Mouse (Mus musculus): ENCODE results near the gene Enox2. TPM values are rescaled to one million over a fixed set of nuclear protein-coding genes. Genes with fewer than 3 reads are reported as not detected.

Gene Enox2
- polyA plus RNA-seq (2015; fragmentation: Nextera tagmentation; extraction: Ambion mirVana) = 8.1 and 8.7 TPM in 2 replicates

DNA sequence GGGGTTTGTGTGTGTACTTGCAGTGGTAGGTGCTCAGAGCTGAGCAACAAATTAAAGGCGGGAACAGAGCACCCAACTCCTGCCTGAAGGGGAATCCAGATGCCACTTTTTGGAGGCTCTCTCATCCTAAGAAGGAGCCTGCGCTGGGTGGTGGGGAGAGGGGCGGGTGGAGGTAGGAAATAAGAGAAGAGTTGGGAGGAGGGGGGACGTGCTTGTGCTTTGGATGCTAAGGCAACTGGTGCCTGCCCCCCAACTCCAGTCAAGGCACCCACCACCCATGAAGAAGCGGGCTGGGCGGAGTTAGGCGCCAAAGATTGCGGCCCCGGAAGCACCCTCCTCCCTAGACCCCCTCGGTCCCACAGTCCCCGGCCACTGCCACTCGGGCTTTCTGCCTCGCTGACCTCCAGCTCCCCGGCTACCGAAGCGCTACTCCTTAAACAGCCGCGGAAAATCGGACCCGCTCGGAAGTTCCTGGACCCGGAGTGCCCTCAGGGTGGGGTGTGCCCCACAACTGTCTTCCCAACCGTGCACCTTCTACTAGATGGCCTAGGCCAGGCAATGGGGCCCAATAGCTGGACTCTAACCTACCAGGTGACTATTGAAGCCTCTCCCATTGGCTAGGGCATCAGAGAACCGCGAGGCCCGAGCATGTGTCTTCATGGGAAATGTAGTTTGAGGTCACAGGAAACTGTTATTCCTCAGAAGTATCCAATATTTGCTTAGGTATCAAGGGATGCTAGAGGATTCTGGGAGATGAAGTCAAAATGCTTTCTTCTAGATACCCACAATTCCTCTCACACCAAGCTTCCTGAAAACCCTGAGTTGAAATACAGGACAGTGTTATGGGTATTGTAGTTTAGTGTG is at the start of gene Enox2:
Enox2 (minus strand) TSS at position 560 of the 864 bp plus-strand sequence.
- Histone ChIP-seq H3K4me2 (ENCODE audit: low read depth, low read length) (peak within 1 kb of the TSS; percentile 54), H3K27ac (ENCODE audit: low read length) (peak within 1 kb of the TSS; percentile 67), H3K4me1 (ENCODE audit: control insufficient read depth, insufficient read depth, low read length) (no peaks in the 10 kb centered on the region), H3K36me3 (ENCODE audit: control insufficient read depth, insufficient read depth, low read length) (no peaks in the 10 kb centered on the region), H3K4me3 (replicated peaks; ENCODE audit: low read length) (peak within 1 kb of the TSS; percentile 60), H3K9ac (ENCODE audit: low read length) (peak within 1 kb of the TSS; percentile 80), H3K27me3 (ENCODE audit: control insufficient read depth, insufficient read depth, low read length) (peaks cover 3% of the 10 kb centered on the region; the same call in 1 of the 2 replicates), H3K9me3 (replicated peaks; ENCODE audit: control insufficient read depth, low read length) (no peaks in the 10 kb centered on the region)
- ATAC-seq (ENCODE audit: insufficient read depth, low FRiP score) = peak; percentile 100
- 13% methylated on average over 19 of the region's 26 CpGs for WGBS

DNA sequence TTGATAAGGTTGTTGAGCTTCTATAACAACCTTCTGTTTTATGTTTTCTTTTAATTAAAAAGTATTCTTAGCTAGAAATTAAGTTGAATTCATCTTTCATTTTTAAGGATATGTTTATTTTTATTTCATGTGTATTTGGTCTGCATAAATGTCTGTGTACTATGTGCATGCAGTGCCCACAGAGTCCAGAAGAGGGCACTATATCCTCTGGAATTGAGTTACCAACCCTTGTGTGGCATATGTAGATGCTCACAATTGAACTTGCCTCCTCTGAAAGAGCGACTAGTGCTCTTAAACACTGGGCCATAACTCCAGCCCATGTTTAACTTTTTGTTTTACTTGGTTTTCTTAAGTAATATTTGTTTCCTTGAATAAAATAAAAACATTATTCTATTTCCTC is 21.4 kb upstream of the Enox2 start:
- WGBS = 42% methylated on average over 1 of the region's 1 CpGs

DNA sequence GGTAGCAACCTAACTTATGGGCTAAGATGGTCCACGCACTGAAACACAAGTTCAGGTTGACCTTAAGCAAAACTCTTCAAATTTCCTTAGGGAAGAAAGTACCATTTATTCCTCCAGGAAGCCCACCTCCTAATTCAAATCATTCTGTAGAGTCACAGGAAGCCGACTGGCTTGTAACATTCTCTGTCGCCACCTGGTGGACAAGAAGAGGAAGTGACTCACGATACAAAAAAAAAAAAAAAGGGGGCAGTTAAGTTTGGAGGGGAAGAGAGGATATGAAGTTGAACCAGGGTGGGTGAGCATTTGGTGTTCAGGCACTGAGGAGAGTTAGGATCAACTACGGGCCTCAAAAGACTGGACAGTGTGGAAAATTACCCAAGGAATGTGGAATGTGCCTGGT is 18.6 kb upstream of the Enox2 start:
- Histone ChIP-seq H3K9me3 (replicated peaks; ENCODE audit: control insufficient read depth, low read length) (no peaks in the 10 kb centered on the region), H3K4me1 (ENCODE audit: control insufficient read depth, insufficient read depth, low read length) (no peaks in the 10 kb centered on the region), H3K36me3 (ENCODE audit: control insufficient read depth, insufficient read depth, low read length) (no peaks in the 10 kb centered on the region), H3K4me2 (ENCODE audit: low read depth, low read length) (no peak overlapping the region), H3K27ac (ENCODE audit: low read length) (no peak overlapping the region), H3K4me3 (replicated peaks; ENCODE audit: low read length) (no peak overlapping the region), H3K27me3 (ENCODE audit: control insufficient read depth, insufficient read depth, low read length) (no peaks in the 10 kb centered on the region), H3K9ac (ENCODE audit: low read length) (no peak overlapping the region)
- 19% methylated on average over 5 of the region's 5 CpGs for WGBS
- ATAC-seq (ENCODE audit: insufficient read depth, low FRiP score) = no peak

More for the DNA sequence above, 21.4 kb upstream of the Enox2 start:
- no peaks in the 10 kb centered on the region for H3K9me3 ChIP-seq (replicated peaks; ENCODE audit: control insufficient read depth, low read length)
- no peaks in the 10 kb centered on the region for H3K4me1 ChIP-seq (ENCODE audit: control insufficient read depth, insufficient read depth, low read length)
- no peaks in the 10 kb centered on the region for H3K36me3 ChIP-seq (ENCODE audit: control insufficient read depth, insufficient read depth, low read length)
- H3K9ac ChIP-seq (ENCODE audit: low read length) = no peak overlapping the region
- no peak overlapping the region for H3K4me2 ChIP-seq (ENCODE audit: low read depth, low read length)
- no peaks in the 10 kb centered on the region for H3K27me3 ChIP-seq (ENCODE audit: control insufficient read depth, insufficient read depth, low read length)
- H3K4me3 ChIP-seq (replicated peaks; ENCODE audit: low read length) = no peak overlapping the region
- H3K27ac ChIP-seq (ENCODE audit: low read length) = no peak overlapping the region
- ATAC-seq (ENCODE audit: insufficient read depth, low FRiP score) = no peak

DNA sequence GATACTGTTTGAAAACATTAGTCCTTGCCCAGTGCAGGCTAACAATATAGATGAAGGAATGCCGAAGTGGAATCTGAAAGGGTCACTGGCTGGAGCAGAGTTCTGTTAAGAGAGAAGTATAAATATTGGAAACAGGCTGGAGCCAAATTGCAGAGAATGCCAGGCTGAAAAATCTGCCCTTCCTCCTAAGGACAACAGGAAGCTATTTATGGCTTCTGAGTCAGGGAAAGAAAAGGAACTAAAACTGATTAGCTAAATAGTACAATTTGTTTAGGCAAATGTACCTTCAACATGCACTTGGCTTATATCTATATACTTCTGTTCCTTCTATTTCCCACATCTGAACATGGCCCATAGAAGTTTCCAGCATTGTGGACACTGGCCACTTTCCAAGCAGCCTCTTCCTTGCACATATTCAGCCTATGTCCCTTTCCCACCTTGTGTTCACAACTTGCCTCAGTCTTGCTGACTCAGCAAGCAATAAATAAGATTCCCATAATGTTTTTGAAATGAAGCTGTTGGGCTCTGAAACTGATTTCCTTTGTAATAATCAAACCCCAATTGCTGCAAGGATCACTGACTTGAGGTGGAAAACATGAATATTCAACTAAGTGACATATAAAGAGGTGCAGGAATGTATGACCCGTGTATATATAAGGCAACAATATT is 8.0 kb downstream of the Enox2 start:
- H3K4me2 ChIP-seq (ENCODE audit: low read depth, low read length) = no peak overlapping the region
- H3K4me1 ChIP-seq (ENCODE audit: control insufficient read depth, insufficient read depth, low read length) = no peaks in the 10 kb centered on the region
- H3K4me3 ChIP-seq (replicated peaks; ENCODE audit: low read length) = no peak overlapping the region
- no peaks in the 10 kb centered on the region for H3K27me3 ChIP-seq (ENCODE audit: control insufficient read depth, insufficient read depth, low read length)
- no peaks in the 10 kb centered on the region for H3K36me3 ChIP-seq (ENCODE audit: control insufficient read depth, insufficient read depth, low read length)
- WGBS = 70% methylated on average over 2 of the region's 2 CpGs
- H3K9ac ChIP-seq (ENCODE audit: low read length) = no peak overlapping the region
- ATAC-seq (ENCODE audit: insufficient read depth, low FRiP score) = no peak
- H3K27ac ChIP-seq (ENCODE audit: low read length) = no peak overlapping the region
- no peaks in the 10 kb centered on the region for H3K9me3 ChIP-seq (replicated peaks; ENCODE audit: control insufficient read depth, low read length)

DNA sequence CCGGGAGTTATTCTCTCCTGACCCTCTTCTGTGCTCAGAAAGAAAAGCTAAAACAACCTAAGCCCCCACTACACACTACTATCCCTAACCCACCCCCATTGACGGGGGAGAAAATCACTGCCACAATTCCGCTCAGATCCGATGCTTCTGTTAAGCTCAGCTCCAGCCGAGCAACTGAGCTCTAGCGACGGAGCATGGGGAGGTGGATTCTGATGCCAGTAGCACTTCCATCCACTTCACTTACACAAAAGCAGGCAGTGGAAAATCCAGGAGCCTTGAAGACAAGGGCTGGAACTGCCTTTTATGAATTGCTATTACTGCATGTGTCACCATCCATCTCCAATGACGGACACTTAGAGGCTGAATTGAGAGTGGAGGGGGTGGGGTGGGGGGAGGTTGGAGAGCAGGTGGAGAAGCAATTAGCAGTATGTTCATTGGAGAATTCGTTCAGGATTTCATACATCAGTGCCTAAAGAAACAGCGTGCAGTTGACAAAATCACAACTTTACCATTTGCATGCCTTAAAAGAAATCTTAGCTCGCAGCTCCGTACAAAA is 14.5 kb downstream of the Enox2 start:
- no peaks in the 10 kb centered on the region for H3K9me3 ChIP-seq (replicated peaks; ENCODE audit: control insufficient read depth, low read length)
- H3K9ac ChIP-seq (ENCODE audit: low read length) = no peak overlapping the region
- no peak for ATAC-seq (ENCODE audit: insufficient read depth, low FRiP score)
- no peak overlapping the region for H3K4me3 ChIP-seq (replicated peaks; ENCODE audit: low read length)
- H3K4me2 ChIP-seq (ENCODE audit: low read depth, low read length) = no peak overlapping the region
- no peaks in the 10 kb centered on the region for H3K36me3 ChIP-seq (ENCODE audit: control insufficient read depth, insufficient read depth, low read length)
- H3K27me3 ChIP-seq (ENCODE audit: control insufficient read depth, insufficient read depth, low read length) = no peaks in the 10 kb centered on the region
- WGBS = 65% methylated on average over 12 of the region's 12 CpGs
- H3K27ac ChIP-seq (ENCODE audit: low read length) = no peak overlapping the region
- no peaks in the 10 kb centered on the region for H3K4me1 ChIP-seq (ENCODE audit: control insufficient read depth, insufficient read depth, low read length)

DNA sequence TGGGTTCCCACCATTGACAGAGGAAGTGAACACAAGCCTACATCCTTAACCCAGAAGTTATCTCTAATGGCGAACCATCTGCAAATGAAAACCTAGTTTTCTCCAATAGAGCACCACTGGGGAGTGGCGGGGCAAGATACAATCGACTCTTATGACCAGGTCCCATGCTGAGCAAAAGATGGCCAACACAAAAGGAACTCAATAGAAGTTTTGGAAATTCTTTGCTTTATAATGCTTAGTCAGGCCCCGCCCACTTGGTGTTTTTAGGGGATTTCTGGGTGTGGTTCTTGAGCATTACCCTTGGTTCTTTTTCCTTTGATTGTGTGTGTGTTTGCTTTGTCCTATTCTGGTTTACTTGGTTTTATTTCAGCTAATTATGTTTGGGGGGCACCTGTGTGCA is 37.2 kb downstream of the Enox2 start:
- no peaks in the 10 kb centered on the region for H3K9me3 ChIP-seq (replicated peaks; ENCODE audit: control insufficient read depth, low read length)
- no peak overlapping the region for H3K9ac ChIP-seq (ENCODE audit: low read length)
- no peaks in the 10 kb centered on the region for H3K27me3 ChIP-seq (ENCODE audit: control insufficient read depth, insufficient read depth, low read length)
- H3K4me3 ChIP-seq (replicated peaks; ENCODE audit: low read length) = no peak overlapping the region
- 81% methylated on average over 4 of the region's 4 CpGs for WGBS
- H3K4me2 ChIP-seq (ENCODE audit: low read depth, low read length) = no peak overlapping the region
- H3K27ac ChIP-seq (ENCODE audit: low read length) = no peak overlapping the region
- H3K36me3 ChIP-seq (ENCODE audit: control insufficient read depth, insufficient read depth, low read length) = no peaks in the 10 kb centered on the region
- H3K4me1 ChIP-seq (ENCODE audit: control insufficient read depth, insufficient read depth, low read length) = no peaks in the 10 kb centered on the region
- no peak for ATAC-seq (ENCODE audit: insufficient read depth, low FRiP score)

DNA sequence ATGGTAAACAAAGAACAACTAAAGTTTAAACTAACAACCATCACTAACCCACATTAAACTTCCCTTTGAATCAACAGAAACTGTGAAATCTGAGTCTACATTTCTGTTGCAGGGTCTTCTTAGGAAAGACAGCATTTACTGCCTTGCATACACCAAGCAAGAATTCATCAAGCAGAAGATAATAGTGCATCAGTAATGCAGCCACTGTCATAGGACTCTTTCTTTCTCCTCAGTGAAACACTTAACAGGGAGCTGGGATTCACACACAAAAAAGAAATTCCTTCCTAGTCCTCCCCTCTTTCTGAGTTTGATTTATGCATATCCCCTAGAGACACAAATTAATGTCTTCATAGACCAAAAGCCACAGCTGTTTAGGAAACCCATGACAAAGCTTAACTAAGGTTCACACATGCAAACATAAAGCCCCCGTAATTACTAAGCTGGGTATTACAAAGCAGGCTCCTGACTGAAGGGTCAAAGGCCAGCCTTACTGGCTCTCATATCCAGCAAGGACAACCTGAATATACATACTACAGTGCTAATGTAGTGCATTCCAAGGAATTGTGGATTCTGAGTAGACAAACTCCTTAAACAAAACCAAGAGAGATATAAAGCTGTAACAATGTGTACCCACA is 62.1 kb downstream of the Enox2 start:
- Histone ChIP-seq H3K4me1 (ENCODE audit: control insufficient read depth, insufficient read depth, low read length) (no peaks in the 10 kb centered on the region), H3K27ac (ENCODE audit: low read length) (no peak overlapping the region), H3K9ac (ENCODE audit: low read length) (no peak overlapping the region), H3K9me3 (replicated peaks; ENCODE audit: control insufficient read depth, low read length) (no peaks in the 10 kb centered on the region), H3K36me3 (ENCODE audit: control insufficient read depth, insufficient read depth, low read length) (no peaks in the 10 kb centered on the region), H3K4me2 (ENCODE audit: low read depth, low read length) (no peak overlapping the region), H3K27me3 (ENCODE audit: control insufficient read depth, insufficient read depth, low read length) (no peaks in the 10 kb centered on the region), H3K4me3 (replicated peaks; ENCODE audit: low read length) (no peak overlapping the region)
- WGBS = 48% methylated on average over 1 of the region's 1 CpGs
- ATAC-seq (ENCODE audit: insufficient read depth, low FRiP score) = no peak

DNA sequence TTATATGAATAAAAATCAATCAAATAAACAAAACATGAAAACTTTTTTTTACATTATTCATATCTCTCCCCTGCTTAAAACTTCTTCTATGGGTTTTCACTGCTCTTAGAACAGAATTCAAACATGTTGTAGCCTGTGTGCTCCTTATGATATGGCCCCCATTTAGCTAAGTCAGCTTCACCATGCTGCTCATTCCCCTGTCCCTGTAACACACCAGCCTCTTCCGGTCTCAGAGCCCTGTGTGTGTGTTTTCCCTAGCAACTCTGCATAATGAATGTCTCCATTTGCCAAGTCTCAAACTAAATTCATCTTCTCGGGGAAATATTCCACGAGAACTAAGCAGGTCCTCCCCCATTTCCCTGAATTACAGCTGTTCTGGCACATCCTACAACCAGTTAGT is 71.6 kb downstream of the Enox2 start:
- Histone ChIP-seq H3K27ac (ENCODE audit: low read length) (no peak overlapping the region), H3K27me3 (ENCODE audit: control insufficient read depth, insufficient read depth, low read length) (no peaks in the 10 kb centered on the region), H3K36me3 (ENCODE audit: control insufficient read depth, insufficient read depth, low read length) (no peaks in the 10 kb centered on the region), H3K4me2 (ENCODE audit: low read depth, low read length) (no peak overlapping the region), H3K9ac (ENCODE audit: low read length) (no peak overlapping the region), H3K4me1 (ENCODE audit: control insufficient read depth, insufficient read depth, low read length) (no peaks in the 10 kb centered on the region), H3K4me3 (replicated peaks; ENCODE audit: low read length) (no peak overlapping the region), H3K9me3 (replicated peaks; ENCODE audit: control insufficient read depth, low read length) (no peaks in the 10 kb centered on the region)
- 50% methylated on average over 3 of the region's 3 CpGs for WGBS
- no peak for ATAC-seq (ENCODE audit: insufficient read depth, low FRiP score)

DNA sequence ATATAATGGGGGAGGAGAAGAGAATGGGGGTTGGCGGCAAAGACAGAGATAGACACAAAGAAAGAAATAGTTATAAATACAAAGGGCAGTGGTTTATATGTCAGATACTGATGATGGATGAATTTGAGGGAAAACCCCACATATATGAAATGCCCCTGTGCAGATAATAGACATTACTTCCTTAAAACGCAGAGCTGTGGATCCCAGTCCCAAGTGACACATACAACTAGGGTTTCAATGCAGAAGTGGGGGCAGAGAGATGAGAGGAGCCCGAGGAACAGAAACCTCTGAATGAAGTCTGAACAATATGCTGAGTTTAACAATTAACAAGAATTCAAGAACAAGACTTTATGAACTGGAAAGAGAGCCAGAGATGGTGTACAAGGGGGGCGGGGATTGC is 91.7 kb downstream of the Enox2 start:
- H3K9me3 ChIP-seq (replicated peaks; ENCODE audit: control insufficient read depth, low read length) = no peaks in the 10 kb centered on the region
- H3K4me3 ChIP-seq (replicated peaks; ENCODE audit: low read length) = no peak overlapping the region
- no peak overlapping the region for H3K4me2 ChIP-seq (ENCODE audit: low read depth, low read length)
- no peak overlapping the region for H3K27ac ChIP-seq (ENCODE audit: low read length)
- 76% methylated on average over 4 of the region's 4 CpGs for WGBS
- no peaks in the 10 kb centered on the region for H3K4me1 ChIP-seq (ENCODE audit: control insufficient read depth, insufficient read depth, low read length)
- no peaks in the 10 kb centered on the region for H3K27me3 ChIP-seq (ENCODE audit: control insufficient read depth, insufficient read depth, low read length)
- no peak overlapping the region for H3K9ac ChIP-seq (ENCODE audit: low read length)
- no peak for ATAC-seq (ENCODE audit: insufficient read depth, low FRiP score)
- no peaks in the 10 kb centered on the region for H3K36me3 ChIP-seq (ENCODE audit: control insufficient read depth, insufficient read depth, low read length)
